Mouse (Mus musculus): ENCODE measurements around the gene Parp11. TPM values are rescaled to one million over a fixed set of nuclear protein-coding genes. Genes with fewer than 3 reads are reported as not detected.

Gene Parp11
- total and polyA plus RNA-seq, 3 experiments: 9.2 to 10.4 (median 9.7) TPM

- no peaks in the 10 kb centered on the region for H3K79me2 ChIP-seq (replicated peaks; ENCODE audit: control insufficient read depth, extremely low read depth, insufficient read depth, poor library complexity, severe bottlenecking)
- dilution Hi-C loops (cut with MboI; ENCODE audit: extremely low pct_ligation_motif_present, extremely low pct_unique_long_range_greater_than_20kb, low sequenced_read_pairs) (no loop called here), in situ Hi-C loops (cut with MboI; ENCODE audit: low pct_ligation_motif_present, low pct_unique_long_range_greater_than_20kb, low sequenced_read_pairs) (no loop called here)
- DNase-seq (ENCODE audit: extremely low read depth): no peak
- no peak overlapping the region for H3K27ac ChIP-seq (ENCODE audit: insufficient read depth, low read depth)
- H3K4me1 ChIP-seq (ENCODE audit: control insufficient read depth in 1 of 2, insufficient read depth in 2 of 2): peaks cover 2 to 16% of the 10 kb centered on the region in 2 experiments; a peak in 2 of 4 replicates
- TF ChIP-seq SMC3 (IDR thresholded peaks at IDR 0.05; ENCODE audit: low read depth, low read length): no peak
- TF ChIP-seq JUND (conservative IDR thresholded peaks at IDR 0.05; ENCODE audit: low read depth, low read length): no peak
- TF ChIP-seq MYC (IDR thresholded peaks at IDR 0.05; ENCODE audit: low read depth, low read length): no peak
- no peak for TF ChIP-seq JUN (IDR thresholded peaks at IDR 0.05; ENCODE audit: insufficient read depth, low read depth, low read length)
- H3K9ac ChIP-seq (ENCODE audit: insufficient read depth, low read depth): no peak overlapping the region
- no peak overlapping the region for H3K4me2 ChIP-seq (ENCODE audit: insufficient read depth, low read depth, poor library complexity, severe bottlenecking)
- H3K4me3 ChIP-seq (replicated peaks in 1 of 3; ENCODE audit: low read depth in 2 of 3, low read length in 2 of 3, poor library complexity in 1 of 3): no peak overlapping the region
- no peaks in the 10 kb centered on the region for H3K27me3 ChIP-seq (replicated peaks)
- H3K36me3 ChIP-seq (replicated peaks in 1 of 2; ENCODE audit: control insufficient read depth in 1 of 2, insufficient read depth in 1 of 2, low read length in 1 of 2): peaks cover 19 to 71% of the 10 kb centered on the region in 2 experiments
- no peaks in the 10 kb centered on the region for H3K9me3 ChIP-seq (replicated peaks; ENCODE audit: low read length)
Observed at GRCm38 (mm10) chr6:127473961-127474360, 27.3 kb downstream of the Parp11 start.

- DNase-seq (ENCODE audit: extremely low read depth): no peak
- peaks cover 20 to 68% of the 10 kb centered on the region in 2 experiments for H3K36me3 ChIP-seq (replicated peaks in 1 of 2; ENCODE audit: control insufficient read depth in 1 of 2, insufficient read depth in 1 of 2, low read length in 1 of 2)
- dilution Hi-C loops (cut with MboI; ENCODE audit: extremely low pct_ligation_motif_present, extremely low pct_unique_long_range_greater_than_20kb, low sequenced_read_pairs): no loop called here
Observed at GRCm38 (mm10) chr6:127475231-127475630, 28.6 kb downstream of the Parp11 start.

GRCm38 (mm10) chr6:127491046-127491445 is 44.4 kb downstream of the Parp11 start:
- in situ Hi-C loops (cut with MboI; ENCODE audit: low pct_ligation_motif_present, low pct_unique_long_range_greater_than_20kb, low sequenced_read_pairs) (no loop called here), dilution Hi-C loops (cut with MboI; ENCODE audit: extremely low pct_ligation_motif_present, extremely low pct_unique_long_range_greater_than_20kb, low sequenced_read_pairs) (no loop called here)
- Histone ChIP-seq H3K27me3 (replicated peaks) (no peaks in the 10 kb centered on the region), H3K4me2 (ENCODE audit: insufficient read depth, low read depth, poor library complexity, severe bottlenecking) (no peak overlapping the region), H3K4me1 (ENCODE audit: control insufficient read depth in 1 of 2, insufficient read depth in 2 of 2) (peaks cover 0 to 32% of the 10 kb centered on the region in 2 experiments; a peak in 2 of 4 replicates), H3K36me3 (replicated peaks in 1 of 2; ENCODE audit: control insufficient read depth in 1 of 2, insufficient read depth in 1 of 2, low read length in 1 of 2) (peaks cover 12 to 33% of the 10 kb centered on the region in 2 experiments), H3K4me3 (replicated peaks in 1 of 3; ENCODE audit: low read depth in 2 of 3, low read length in 2 of 3, poor library complexity in 1 of 3) (no peak overlapping the region), H3K9me3 (replicated peaks; ENCODE audit: low read length) (no peaks in the 10 kb centered on the region), H3K27ac (ENCODE audit: insufficient read depth, low read depth) (no peak overlapping the region), H3K9ac (ENCODE audit: insufficient read depth, low read depth) (no peak overlapping the region), H3K79me2 (replicated peaks; ENCODE audit: control insufficient read depth, extremely low read depth, insufficient read depth, poor library complexity, severe bottlenecking) (no peaks in the 10 kb centered on the region)
- no peak for TF ChIP-seq CTCF (conservative IDR thresholded peaks at IDR 0.05 in 1 of 2, IDR thresholded peaks at IDR 0.05 in 1 of 2; ENCODE audit: low read depth in 2 of 2, low read length in 2 of 2)
- TF ChIP-seq MAZ (IDR thresholded peaks at IDR 0.05; ENCODE audit: low read depth, low read length): no peak
- TF ChIP-seq POLR2A (IDR thresholded peaks at IDR 0.05; ENCODE audit: low read depth, low read length): no peak
- DNase-seq (ENCODE audit: extremely low read depth): no peak

More at GRCm38 (mm10) chr6:127475231-127475630, 28.6 kb downstream of the Parp11 start:
- H3K9me3 ChIP-seq (replicated peaks; ENCODE audit: low read length): peaks cover 2% of the 10 kb centered on the region
- H3K79me2 ChIP-seq (replicated peaks; ENCODE audit: control insufficient read depth, extremely low read depth, insufficient read depth, poor library complexity, severe bottlenecking): no peaks in the 10 kb centered on the region
- peaks cover 2 to 16% of the 10 kb centered on the region in 2 experiments; a peak in 2 of 4 replicates for H3K4me1 ChIP-seq (ENCODE audit: control insufficient read depth in 1 of 2, insufficient read depth in 2 of 2)
- H3K4me2 ChIP-seq (ENCODE audit: insufficient read depth, low read depth, poor library complexity, severe bottlenecking): no peak overlapping the region
- no peak overlapping the region for H3K27ac ChIP-seq (ENCODE audit: insufficient read depth, low read depth)
- in situ Hi-C loops (cut with MboI; ENCODE audit: low pct_ligation_motif_present, low pct_unique_long_range_greater_than_20kb, low sequenced_read_pairs): no loop called here
- no peak overlapping the region for H3K9ac ChIP-seq (ENCODE audit: insufficient read depth, low read depth)
- no peak overlapping the region for H3K4me3 ChIP-seq (replicated peaks in 1 of 3; ENCODE audit: low read depth in 2 of 3, low read length in 2 of 3, poor library complexity in 1 of 3)
- H3K27me3 ChIP-seq (replicated peaks): no peaks in the 10 kb centered on the region
- TF ChIP-seq CTCF (conservative IDR thresholded peaks at IDR 0.05 in 1 of 2, IDR thresholded peaks at IDR 0.05 in 1 of 2; ENCODE audit: low read depth in 2 of 2, low read length in 2 of 2) (no peak), HCFC1 (IDR thresholded peaks at IDR 0.05; ENCODE audit: low read depth, low read length) (no peak), MYC (IDR thresholded peaks at IDR 0.05; ENCODE audit: low read depth, low read length) (no peak), JUND (conservative IDR thresholded peaks at IDR 0.05; ENCODE audit: low read depth, low read length) (no peak), KAT2A (IDR thresholded peaks at IDR 0.05; ENCODE audit: insufficient replicate concordance, low read length) (no peak), JUN (IDR thresholded peaks at IDR 0.05; ENCODE audit: insufficient read depth, low read depth, low read length) (no peak), SMC3 (IDR thresholded peaks at IDR 0.05; ENCODE audit: low read depth, low read length) (no peak), NRF1 (IDR thresholded peaks at IDR 0.05; ENCODE audit: low read depth, low read length) (no peak), NELFE (IDR thresholded peaks at IDR 0.05; ENCODE audit: low read depth, low read length) (no peak), ZKSCAN1 (IDR thresholded peaks at IDR 0.05; ENCODE audit: borderline replicate concordance, low read depth, low read length) (no peak), PAX5 (IDR thresholded peaks at IDR 0.05; ENCODE audit: low read length) (no peak), POLR2AphosphoS2 (IDR thresholded peaks at IDR 0.05; ENCODE audit: low read depth, low read length) (no peak)

Data from CH12.LX (cell line).